Comparison of ENCODE assay signal across 1 mouse cellular context in the genomic region with DNA sequence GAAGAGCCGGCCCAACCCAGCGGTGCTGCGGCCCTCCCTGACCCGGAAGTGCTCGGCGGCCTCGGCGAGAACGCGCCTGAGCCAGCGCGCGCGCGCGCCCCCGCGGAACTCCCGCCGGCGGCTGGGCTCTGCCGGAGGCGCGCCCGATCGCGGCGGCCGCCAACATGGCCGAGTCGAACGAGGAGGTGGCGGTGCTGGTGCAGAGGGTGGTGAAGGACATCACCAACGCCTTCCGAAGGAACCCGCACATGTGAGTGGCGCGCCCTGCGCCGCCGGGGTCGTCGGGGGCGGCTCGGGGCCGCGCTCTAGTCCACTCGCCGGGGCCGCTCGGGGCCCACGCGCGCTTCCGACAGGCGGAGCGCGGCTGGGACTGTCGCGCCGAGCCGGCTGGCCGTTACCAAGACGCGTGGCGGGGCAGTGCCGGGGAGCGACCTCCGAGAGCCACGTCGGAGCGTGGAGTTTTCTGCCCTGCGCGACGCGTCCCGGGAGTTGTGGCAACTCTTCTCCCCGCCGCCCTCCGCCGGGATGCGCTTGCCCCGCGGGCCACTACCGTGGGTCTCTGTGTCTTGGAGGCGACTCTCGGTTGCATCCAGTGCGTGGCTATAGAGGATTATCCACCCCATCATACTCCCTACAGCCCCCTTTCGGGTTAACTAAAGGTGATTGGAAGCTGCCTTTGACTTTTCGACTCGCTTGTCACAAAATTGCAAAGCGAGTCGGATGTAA.
A peak's percentile ranks its signal among the peaks of the same experiment; 100 is the strongest.
TF ChIP-seq lines count a peak whose summit lies in the region.

Ptar1 (plus strand) TSS at position 134 of the 726 bp plus-strand sequence.

TF ChIP-seq in MEL, 35 proteins besides CTCF, POLR2A, EP300 and RAD21 (continued from another document):
- TF ChIP-seq NELFE (IDR thresholded peaks at IDR 0.05; ENCODE audit: low read depth, low read length): peak; percentile 91
- no peak for TF ChIP-seq POLR2AphosphoS5 (IDR thresholded peaks at IDR 0.05; ENCODE audit: borderline replicate concordance, low read depth, low read length)
- TF ChIP-seq ETS1 (IDR thresholded peaks at IDR 0.05; ENCODE audit: low read depth, low read length): no peak
- peak; percentile 22; the same call in 1 of the 2 replicates for TF ChIP-seq MYC (IDR thresholded peaks at IDR 0.05; ENCODE audit: low read depth, low read length)
- TF ChIP-seq JUND (IDR thresholded peaks at IDR 0.05; ENCODE audit: low read depth, low read length): no peak
- TF ChIP-seq UBTF (IDR thresholded peaks at IDR 0.05; ENCODE audit: borderline replicate concordance, insufficient read depth, low read depth, low read length): no peak
- no peak for TF ChIP-seq MYB (IDR thresholded peaks at IDR 0.05; ENCODE audit: low read depth, low read length)
